In the genomic region with DNA sequence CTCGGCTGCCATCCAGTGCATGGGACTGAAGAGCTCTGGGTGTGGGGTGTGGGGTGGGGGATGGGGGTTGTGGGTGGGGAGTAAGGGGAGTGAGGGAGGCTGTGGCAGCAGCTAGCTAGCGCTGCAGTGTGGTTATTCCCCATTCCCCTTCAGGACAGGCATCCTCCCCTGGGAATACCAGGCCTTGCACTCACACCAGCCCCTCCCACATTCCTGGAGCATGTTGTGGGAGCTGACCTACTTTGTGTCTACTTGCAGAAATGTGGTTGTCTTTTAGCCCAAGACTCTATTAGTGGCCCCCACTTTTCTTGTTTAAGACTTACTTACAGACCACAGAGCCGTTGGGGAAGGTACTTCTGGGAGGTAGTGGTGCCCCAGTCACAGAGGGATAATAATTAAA, we compare ENCODE assay signal across 14 mouse cellular contexts. TPM values are rescaled to one million over a fixed set of nuclear protein-coding genes. Genes with fewer than 3 reads are reported as not detected.
DNase-seq lines count a peak whose midpoint lies in the region; ATAC-seq and TF ChIP-seq lines count a peak whose summit lies in the region.
"Had no signal": no experiment of that assay in that cellular context is flagged by ENCODE, and none has a peak within 500 bp of the region (broad histone marks: within the 10 kb centered on the region; RNA-seq: fewer than 3 reads in every experiment).

No protein-coding gene starts in this region.

- no peak for TF ChIP-seq CTCF in C2C12 (IDR thresholded peaks at IDR 0.05; ENCODE audit: control insufficient read depth, insufficient read depth, insufficient read length)

- H3K4me2 ChIP-seq in heart, embryonic 11.5 days = no peak overlapping the region
- H3K4me2 ChIP-seq: embryonic facial prominence, embryonic 13.5 days; lung, embryonic 15.5 days had no signal

- no peak overlapping the region for H3K4me3 ChIP-seq in heart, embryonic 11.5 days (ENCODE audit: low read depth, low read length)
- no peak overlapping the region for H3K4me3 ChIP-seq in C2C12 (ENCODE audit: insufficient read depth, poor library complexity, severe bottlenecking)
- H3K4me3 ChIP-seq: embryonic facial prominence, embryonic 13.5 days; lung, embryonic 15.5 days had no signal

- H3K27ac ChIP-seq in heart, embryonic 11.5 days (ENCODE audit: low read depth, low read length) = no peak overlapping the region
- H3K27ac ChIP-seq: lung, embryonic 15.5 days had no signal

- peak; percentile 73 to 84 for DNase-seq in heart, adult 18-20 months
- DNase-seq in adrenal gland, postnatal 25 days = peak; percentile 49
- DNase-seq in heart, postnatal 4 days = peak; percentile 56
- no peak for DNase-seq in thymus, postnatal 25 days
- DNase-seq in right cerebral cortex, adult 18-20 months = no peak
- DNase-seq in layer of hippocampus, adult 8-10 months (ENCODE audit: low spot score in 2 of 2) = no peak
- DNase-seq: cerebellum, adult 8-10 months had no signal

- no peaks in the 10 kb centered on the region for H3K79me2 ChIP-seq in C2C12 (ENCODE audit: control insufficient read depth, insufficient read depth)

- H3K9me3 ChIP-seq in heart, embryonic 11.5 days (replicated peaks; ENCODE audit: control insufficient read depth, low read length) = no peaks in the 10 kb centered on the region
- H3K9me3 ChIP-seq: embryonic facial prominence, embryonic 13.5 days; lung, embryonic 15.5 days had no signal

- no peak for ATAC-seq in heart, embryonic 11.5 days (replicated peaks; ENCODE audit: insufficient number of reproducible peaks, low FRiP score, low TSS enrichment)
- ATAC-seq: hindbrain, embryonic 16.5 days had no signal

- H3K79me3 ChIP-seq in C2C12 (ENCODE audit: low read depth) = no peaks in the 10 kb centered on the region

- no peaks in the 10 kb centered on the region for H3K27me3 ChIP-seq in heart, embryonic 11.5 days (ENCODE audit: control insufficient read depth, insufficient read depth, low read length)
- H3K27me3 ChIP-seq in C2C12 (ENCODE audit: control insufficient read depth, insufficient read depth, insufficient read length) = no peaks in the 10 kb centered on the region
- H3K27me3 ChIP-seq: CH12.LX; embryonic facial prominence, embryonic 13.5 days; lung, embryonic 15.5 days had no signal

- no peaks in the 10 kb centered on the region for H3K4me1 ChIP-seq in heart, embryonic 11.5 days (ENCODE audit: control insufficient read depth, insufficient read depth, low read length)

- H3ac ChIP-seq in C2C12 (ENCODE audit: control insufficient read depth, insufficient read length, low read depth) = no peak overlapping the region

- WGBS in heart, embryonic 11.5 days (ENCODE audit: insufficient replicate concordance) = 41% methylated on average over 3 of the region's 3 CpGs

- no peak overlapping the region for H3K9ac ChIP-seq in heart, embryonic 11.5 days (ENCODE audit: low read depth, low read length)
- H3K9ac ChIP-seq: embryonic facial prominence, embryonic 13.5 days; lung, embryonic 15.5 days had no signal

- H3K36me3 ChIP-seq in heart, embryonic 11.5 days (ENCODE audit: control insufficient read depth, insufficient read depth, low read length) = peaks cover 10% of the 10 kb centered on the region; the same call in 1 of the 2 replicates
- peaks cover 80% of the 10 kb centered on the region for H3K36me3 ChIP-seq in C2C12 (ENCODE audit: control insufficient read depth, insufficient read depth)

TF ChIP-seq in C2C12, 6 proteins besides CTCF, POLR2A, EP300 and RAD21:
- no peak for TF ChIP-seq MYOD1 (IDR thresholded peaks at IDR 0.05; ENCODE audit: control insufficient read depth, insufficient read length, low read depth)
- peak; percentile 46 for TF ChIP-seq MAX (IDR thresholded peaks at IDR 0.05)
- no peak for TF ChIP-seq USF1 (IDR thresholded peaks at IDR 0.05; ENCODE audit: low read depth)
- no peak for TF ChIP-seq MYOG (IDR thresholded peaks at IDR 0.05; ENCODE audit: control insufficient read depth, extremely low read depth, insufficient read length)
- TF ChIP-seq FOSL1 (IDR thresholded peaks at IDR 0.05; ENCODE audit: insufficient read depth, low read length, poor library complexity, severe bottlenecking) = no peak
TF ChIP-seq in C2C12: peak in this region for 1.

RNA-seq across cellular contexts. Expression of a gene that starts 24.4 kb away (rescaled TPM):
- total RNA-seq in heart, adult 18-20 months (2021) = 10 to 100 TPM; 15.0 to 15.9 TPM
- polyA plus RNA-seq in heart, embryonic 11.5 days (2014; fragmentation: Nextera tagmentation; extraction: Ambion mirVana) = 5.8 and 6.7 TPM in 2 replicates
- 38.5 TPM for polyA plus RNA-seq in C2C12 (2012; fragmentation: generic; extraction: Trizol)
- 77.2 and 92.4 TPM in 2 replicates for total RNA-seq in adrenal gland, postnatal 25 days (2021)
- total RNA-seq in heart, postnatal 4 days (2021) = 10 to 100 TPM; 17.7 to 18.0 TPM
- total RNA-seq in layer of hippocampus, adult 8-10 months (2022) = 10 to 100 TPM; 25.6 to 39.3 (median 29.1) TPM

RNA-seq across cellular contexts. Expression of a gene that starts 31.7 kb away (rescaled TPM):
- total RNA-seq in heart, adult 18-20 months (2021) = under 1 TPM; 0.28 to 0.84 TPM
- polyA plus RNA-seq in heart, embryonic 11.5 days (2014; fragmentation: Nextera tagmentation; extraction: Ambion mirVana) = 1.2 and 1.3 TPM in 2 replicates
- 2.1 TPM for polyA plus RNA-seq in C2C12 (2012; fragmentation: generic; extraction: Trizol)
- total RNA-seq in adrenal gland, postnatal 25 days (2021) = 6.1 and 9.5 TPM in 2 replicates
- total RNA-seq in heart, postnatal 4 days (2021) = under 1 TPM; 0.48 to 0.79 TPM
- 1 to 10 TPM; 6.6 to 8.4 (median 7.8) TPM for total RNA-seq in layer of hippocampus, adult 8-10 months (2022)
- total RNA-seq: CH12.LX; monocyte, adult 5-6 weeks had no signal

RNA-seq across cellular contexts. Expression of a gene that starts 54.2 kb away (rescaled TPM):
- 10 to 100 TPM; 28.7 to 37.5 TPM for total RNA-seq in heart, adult 18-20 months (2021)
- 3.0 and 3.8 TPM in 2 replicates for polyA plus RNA-seq in heart, embryonic 11.5 days (2014; fragmentation: Nextera tagmentation; extraction: Ambion mirVana)
- 60.6 TPM for polyA plus RNA-seq in C2C12 (2012; fragmentation: generic; extraction: Trizol)
- total RNA-seq in adrenal gland, postnatal 25 days (2021) = 95.7 and 112 TPM in 2 replicates
- total RNA-seq in heart, postnatal 4 days (2021) = 10 to 100 TPM; 11.6 to 13.8 TPM
- 10 to 100 TPM; 31.7 to 53.2 (median 43.4) TPM for total RNA-seq in layer of hippocampus, adult 8-10 months (2022)

Comparison
In these comparisons a context has a peak if more than half of its experiments do, and no peak if none do; other contexts are left out.
1. DNase-seq: peak in heart, adult 18-20 months (2 of 2), adrenal gland, postnatal 25 days (single experiment) and heart, postnatal 4 days (single experiment); none in thymus, postnatal 25 days (single experiment), right cerebral cortex, adult 18-20 months (single experiment) and layer of hippocampus, adult 8-10 months (0 of 2).